8 mouse cellular contexts compared by ENCODE assay signal in genomic region chr10:93818661-93819060, GRCm38 (mm10). TPM values are rescaled to one million over a fixed set of nuclear protein-coding genes. Genes with fewer than 3 reads are reported as not detected.
A peak's percentile ranks its signal among the peaks of the same experiment; 100 is the strongest.
DNase-seq lines count a peak whose midpoint lies in the region; ATAC-seq and TF ChIP-seq lines count a peak whose summit lies in the region.

No protein-coding gene starts in this region.

- peak; percentile 77 for TF ChIP-seq CTCF in E14TG2a.4 (conservative IDR thresholded peaks at IDR 0.05; ENCODE audit: low read length)
- peak; percentile 88 for TF ChIP-seq CTCF in liver, embryonic 14.5 days (IDR thresholded peaks at IDR 0.05; ENCODE audit: low read depth)

- H3K36me3 ChIP-seq in forebrain, embryonic 11.5 days (ENCODE audit: control insufficient read depth, insufficient read depth, low read length), result no peaks in the 10 kb centered on the region
- no peaks in the 10 kb centered on the region for H3K36me3 ChIP-seq in forebrain, embryonic 15.5 days
- no peaks in the 10 kb centered on the region for H3K36me3 ChIP-seq in E14TG2a.4 (ENCODE audit: insufficient read depth, low read length)
- H3K36me3 ChIP-seq in liver, embryonic 14.5 days (replicated peaks; ENCODE audit: control insufficient read depth, insufficient read depth, low read depth), result no peaks in the 10 kb centered on the region

- ATAC-seq in forebrain, embryonic 11.5 days (replicated peaks; ENCODE audit: low FRiP score), result no peak
- ATAC-seq in forebrain, embryonic 15.5 days (replicated peaks), result no peak
- ATAC-seq in liver, embryonic 14.5 days (ENCODE audit: insufficient read depth), result peak; percentile 64; the same call in 1 of the 2 replicates

- no peak overlapping the region for H3K4me3 ChIP-seq in forebrain, embryonic 11.5 days (ENCODE audit: low read depth, low read length)
- H3K4me3 ChIP-seq in forebrain, embryonic 15.5 days, result no peak overlapping the region
- no peak overlapping the region for H3K4me3 ChIP-seq in E14TG2a.4 (replicated peaks; ENCODE audit: low read length)
- H3K4me3 ChIP-seq in liver, embryonic 14.5 days (ENCODE audit: insufficient read depth in 1 of 2, low read depth in 2 of 2, low read length in 2 of 2), result no peak overlapping the region

- no peak overlapping the region for H3K4me2 ChIP-seq in forebrain, embryonic 11.5 days (ENCODE audit: low read depth, low read length, severe bottlenecking)
- no peak overlapping the region for H3K4me2 ChIP-seq in forebrain, embryonic 15.5 days (replicated peaks)
- no peak overlapping the region for H3K4me2 ChIP-seq in liver, embryonic 14.5 days (ENCODE audit: low read depth)

- 37% methylated on average over 7 of the region's 7 CpGs for WGBS in forebrain, embryonic 11.5 days
- 41% methylated on average over 7 of the region's 7 CpGs for WGBS in forebrain, embryonic 15.5 days
- WGBS in liver, embryonic 14.5 days (ENCODE audit: insufficient replicate concordance), result 13% methylated on average over 7 of the region's 7 CpGs

- no peaks in the 10 kb centered on the region for H3K27me3 ChIP-seq in forebrain, embryonic 11.5 days (ENCODE audit: control insufficient read depth, insufficient read depth, low read length)
- H3K27me3 ChIP-seq in forebrain, embryonic 15.5 days, result peaks cover 17% of the 10 kb centered on the region
- H3K27me3 ChIP-seq in E14TG2a.4 (ENCODE audit: insufficient read depth, low read length), result no peaks in the 10 kb centered on the region
- no peaks in the 10 kb centered on the region for H3K27me3 ChIP-seq in liver, embryonic 14.5 days (ENCODE audit: control insufficient read depth, insufficient read depth, low read length)

- no peak for TF ChIP-seq EP300 in liver, embryonic 14.5 days (IDR thresholded peaks at IDR 0.05; ENCODE audit: low read depth)

- no peaks in the 10 kb centered on the region for H3K9me3 ChIP-seq in forebrain, embryonic 11.5 days (ENCODE audit: control insufficient read depth, low read length)
- H3K9me3 ChIP-seq in forebrain, embryonic 15.5 days, result no peaks in the 10 kb centered on the region
- no peaks in the 10 kb centered on the region for H3K9me3 ChIP-seq in E14TG2a.4 (ENCODE audit: low read length)
- H3K9me3 ChIP-seq in liver, embryonic 14.5 days (ENCODE audit: control insufficient read depth, low read length), result no peaks in the 10 kb centered on the region

- no peak overlapping the region for H3K9ac ChIP-seq in forebrain, embryonic 11.5 days (ENCODE audit: low read length)
- no peak overlapping the region for H3K9ac ChIP-seq in forebrain, embryonic 15.5 days (replicated peaks)
- no peak overlapping the region for H3K9ac ChIP-seq in liver, embryonic 14.5 days (replicated peaks)

- H3K27ac ChIP-seq in forebrain, embryonic 11.5 days (ENCODE audit: low read depth, low read length), result no peak overlapping the region
- no peak overlapping the region for H3K27ac ChIP-seq in forebrain, embryonic 15.5 days (replicated peaks)
- no peak overlapping the region for H3K27ac ChIP-seq in liver, embryonic 14.5 days

- 0 out of 2 replicates have a peak, but pooled peaks cover 2% of the 10 kb centered on the region for H3K4me1 ChIP-seq in forebrain, embryonic 11.5 days (replicated peaks; ENCODE audit: control insufficient read depth, insufficient read depth, low read length)
- no peaks in the 10 kb centered on the region for H3K4me1 ChIP-seq in forebrain, embryonic 15.5 days
- peaks cover 21% of the 10 kb centered on the region for H3K4me1 ChIP-seq in E14TG2a.4 (replicated peaks; ENCODE audit: low read depth, low read length)
- peaks cover 2 to 9% of the 10 kb centered on the region in 2 experiments for H3K4me1 ChIP-seq in liver, embryonic 14.5 days (replicated peaks; ENCODE audit: control insufficient read depth in 2 of 2, insufficient read depth in 2 of 2, low read length in 1 of 2)

- DNase-seq in forebrain, embryonic 11.5 days (ENCODE audit: low spot score), result peak; percentile 74
- DNase-seq in c-Kit-positive CD71-positive TER-119-negative erythroid progenitor cells, embryonic 14.5 days (ENCODE audit: low read depth), result peak; percentile 70
- peak; percentile 50 to 94 for DNase-seq in frontal cortex, adult 2 months (ENCODE audit: extremely low spot score in 1 of 2, low spot score in 1 of 2)
- peak; percentile 73 to 86 for DNase-seq in kidney, postnatal 36 days
- DNase-seq in liver, embryonic 14.5 days (ENCODE audit: low read depth in 3 of 3, low spot score in 3 of 3), result peak; percentile 48 to 71 (median 49)
- DNase-seq in right cerebral cortex, postnatal 14 days, result peak; percentile 54

RNA-seq across cellular contexts. Expression of gene Usp44, which starts 12.7 kb away (rescaled TPM):
- polyA plus RNA-seq in forebrain, embryonic 11.5 days (2014; fragmentation: Nextera tagmentation; extraction: Ambion mirVana), result 10.5 and 11.3 TPM in 2 replicates
- polyA plus RNA-seq in forebrain, embryonic 15.5 days (2015; fragmentation: Nextera tagmentation; extraction: Ambion mirVana), result 0.70 and 0.88 TPM in 2 replicates
- 0.04 TPM in 2 replicates for polyA plus RNA-seq in frontal cortex, adult 2 months (2012; rRNA removed)
- 0.98 and 1.5 TPM in 2 replicates for polyA plus RNA-seq in liver, embryonic 14.5 days (2012; rRNA removed)
- 1.5 and 2.2 TPM in 2 replicates for polyA plus RNA-seq in liver, embryonic 14.5 days (2014; fragmentation: Nextera tagmentation; extraction: Ambion mirVana)
